Mouse (Mus musculus): ENCODE results near the gene Tbcd. TPM values are rescaled to one million over a fixed set of nuclear protein-coding genes. Genes with fewer than 3 reads are reported as not detected.
A peak's percentile ranks its signal among the peaks of the same experiment; 100 is the strongest.

Gene Tbcd
- total RNA-seq, 2 experiments from 2014 or later = 10.2 to 12.5 TPM

DNA sequence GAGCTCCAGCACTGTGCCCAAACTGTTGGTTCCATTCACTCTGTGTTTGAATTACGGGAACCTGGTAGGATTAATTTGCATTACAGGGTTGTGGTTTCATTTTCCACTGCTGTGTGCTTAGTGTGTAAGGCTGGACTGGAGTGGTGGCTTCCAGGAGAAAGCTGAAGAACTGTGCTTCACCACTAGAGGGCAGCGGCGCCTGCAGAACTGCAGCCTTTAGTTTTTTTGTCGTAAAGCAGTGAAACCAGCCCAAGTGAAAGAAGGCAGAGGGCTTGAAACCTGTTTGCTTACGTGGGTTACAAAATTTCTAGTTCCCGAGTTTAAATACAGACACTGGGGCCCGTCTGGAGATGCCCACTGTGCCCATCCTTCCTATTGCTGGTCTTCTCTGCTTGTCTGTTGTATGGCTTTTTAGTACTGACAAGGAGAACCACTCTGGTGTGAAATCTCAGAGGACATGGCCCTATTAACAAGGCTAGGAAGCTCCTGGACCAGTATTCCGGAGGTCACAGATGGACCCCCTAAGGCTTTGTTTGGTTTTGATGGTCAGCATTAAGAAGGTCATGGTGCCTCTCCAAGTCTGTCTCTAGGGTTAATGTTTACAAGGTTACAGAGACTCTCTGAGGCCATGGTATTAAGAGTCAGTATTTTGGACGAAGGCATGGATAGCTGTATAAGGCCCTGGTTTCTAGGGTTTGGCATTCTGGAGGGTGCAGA is 24.1 kb downstream of the Tbcd start:
- DNase-seq = peak; percentile 35

GRCm38 (mm10) chr11:121479476-121480203 is 27.9 kb downstream of the Tbcd start:
- no peak for DNase-seq

DNA sequence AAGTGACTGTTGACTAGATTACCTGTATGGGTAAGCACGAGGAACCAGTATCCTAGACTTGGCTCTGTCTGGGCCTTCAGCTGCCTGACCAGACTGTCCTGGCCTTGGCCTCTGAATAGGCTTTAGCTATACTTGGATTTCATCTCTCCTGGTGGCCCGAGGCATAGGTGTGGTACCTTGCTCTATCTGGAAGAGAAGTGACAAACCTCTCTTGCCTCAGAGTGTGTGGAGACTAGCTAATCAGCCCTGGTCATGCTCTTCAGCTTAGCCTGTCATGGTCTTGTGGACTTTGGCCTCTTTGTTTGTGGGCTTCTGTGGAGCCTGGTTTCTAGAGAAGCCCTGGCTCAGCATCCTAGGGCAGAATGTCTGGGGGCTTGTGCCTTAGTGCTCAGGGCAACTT is 29.4 kb downstream of the Tbcd start:
- DNase-seq = no peak

DNA sequence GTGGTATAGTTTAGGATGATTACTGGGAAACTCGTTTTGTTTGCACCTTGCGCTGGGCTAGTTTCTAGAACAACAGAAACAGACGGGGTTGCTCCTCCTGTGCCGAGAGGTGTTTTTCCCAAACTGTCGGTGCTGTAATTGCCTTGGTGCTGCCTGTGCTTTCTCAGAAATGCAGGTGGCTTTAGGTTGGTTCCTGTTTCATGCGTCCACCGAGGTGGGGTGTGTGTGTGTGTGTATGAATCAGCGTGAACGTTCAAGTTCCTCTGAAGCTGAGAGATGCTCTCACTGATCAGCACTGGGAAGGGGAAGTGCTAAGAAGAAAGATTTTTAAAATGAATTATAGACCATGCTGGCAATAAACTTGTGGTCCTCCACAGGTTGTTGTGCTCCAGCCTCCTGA is 34.1 kb downstream of the Tbcd start:
- DNase-seq = no peak

DNA sequence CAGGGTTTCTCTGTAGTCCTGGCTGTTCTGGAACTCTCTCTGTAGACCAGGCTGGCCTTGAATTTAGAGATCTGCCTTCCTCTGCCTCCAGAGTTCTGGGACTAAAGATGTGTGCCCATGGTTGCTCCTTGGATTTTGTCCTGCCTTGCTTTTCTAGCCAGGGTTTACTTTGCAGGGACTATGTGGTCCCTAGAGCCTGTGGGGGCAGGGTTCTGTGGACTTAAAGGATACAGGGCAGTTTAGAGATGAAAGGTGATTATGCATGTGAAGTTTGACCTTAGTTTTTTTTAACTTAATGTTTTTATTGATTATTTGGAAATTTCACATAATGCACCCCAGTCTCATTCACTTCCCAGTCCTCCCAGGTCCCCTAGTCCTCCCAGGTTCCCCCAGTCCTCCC is 38.9 kb downstream of the Tbcd start:
- no peak for DNase-seq

- DNase-seq = no peak
Observed at GRCm38 (mm10) chr11:121500595-121500994, 48.8 kb downstream of the Tbcd start.

DNA sequence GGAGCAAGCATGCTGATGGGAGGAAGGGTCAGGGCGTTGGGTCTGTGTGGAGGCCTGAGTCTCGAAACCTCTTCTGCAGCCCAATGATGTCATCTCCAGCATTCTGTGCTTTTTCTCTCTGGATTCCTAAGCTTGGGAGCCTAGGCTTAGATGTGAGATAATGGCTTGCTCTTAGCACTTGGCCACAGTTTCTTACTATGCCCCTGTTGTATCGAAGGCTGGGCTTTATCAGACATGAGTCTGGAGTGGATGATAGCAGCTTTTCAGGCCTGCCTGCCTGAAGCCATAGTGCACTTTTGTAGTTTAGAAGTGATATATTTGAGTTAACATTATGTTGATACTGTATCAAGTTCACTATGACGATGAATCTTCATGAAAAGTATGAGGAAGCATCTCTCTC is 49.8 kb downstream of the Tbcd start:
- no peak for DNase-seq

GRCm38 (mm10) chr11:121502000-121502860 is 50.5 kb downstream of the Tbcd start:
- DNase-seq = no peak

DNA sequence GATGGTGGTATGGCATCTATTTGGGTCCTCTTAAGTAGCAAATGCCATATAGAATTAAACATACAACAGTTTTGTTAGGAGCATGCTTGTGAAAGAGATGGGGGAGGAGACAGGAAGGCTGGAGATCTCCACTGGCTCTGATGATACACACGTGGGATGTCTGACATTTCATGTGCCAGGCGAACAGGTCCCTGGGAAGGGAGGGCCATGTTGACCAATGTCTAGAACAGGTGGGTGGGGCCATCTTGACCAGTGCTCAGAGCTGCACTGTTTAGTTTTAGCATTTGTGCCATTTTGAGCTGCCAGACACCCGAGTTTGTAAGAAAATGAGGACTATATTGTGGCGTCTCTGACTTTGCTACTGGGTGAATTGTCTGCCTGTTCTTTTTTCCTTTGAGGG is 56.7 kb downstream of the Tbcd start:
- DNase-seq = no peak

GRCm38 (mm10) chr11:121510512-121511246 is 58.9 kb downstream of the Tbcd start:
- DNase-seq = no peak

- no peak for DNase-seq
Observed at GRCm38 (mm10) chr11:121512896-121513572, 61.3 kb downstream of the Tbcd start.

DNA sequence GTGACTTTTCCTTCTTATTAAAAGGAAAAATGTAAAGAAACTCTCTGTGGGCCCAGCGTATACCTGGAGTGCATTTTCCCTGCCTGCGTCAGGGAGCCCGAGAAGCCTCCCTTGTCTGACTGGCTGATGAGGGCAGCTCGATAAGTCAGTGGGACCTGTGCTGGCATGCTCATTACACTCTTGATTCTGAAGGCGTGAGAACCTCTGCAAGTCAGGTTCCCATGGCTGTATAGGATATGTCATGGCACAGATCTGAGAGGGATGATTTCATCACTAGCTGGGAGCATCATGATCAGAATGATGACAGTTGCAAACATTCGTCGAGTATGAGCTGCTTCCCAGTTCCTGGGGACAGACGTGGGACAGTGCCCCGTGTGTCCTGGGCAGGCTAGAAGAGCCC is 64.2 kb downstream of the Tbcd start:
- no peak for DNase-seq

GRCm38 (mm10) chr11:121516906-121517305 is 65.2 kb downstream of the Tbcd start:
- no peak for DNase-seq

DNA sequence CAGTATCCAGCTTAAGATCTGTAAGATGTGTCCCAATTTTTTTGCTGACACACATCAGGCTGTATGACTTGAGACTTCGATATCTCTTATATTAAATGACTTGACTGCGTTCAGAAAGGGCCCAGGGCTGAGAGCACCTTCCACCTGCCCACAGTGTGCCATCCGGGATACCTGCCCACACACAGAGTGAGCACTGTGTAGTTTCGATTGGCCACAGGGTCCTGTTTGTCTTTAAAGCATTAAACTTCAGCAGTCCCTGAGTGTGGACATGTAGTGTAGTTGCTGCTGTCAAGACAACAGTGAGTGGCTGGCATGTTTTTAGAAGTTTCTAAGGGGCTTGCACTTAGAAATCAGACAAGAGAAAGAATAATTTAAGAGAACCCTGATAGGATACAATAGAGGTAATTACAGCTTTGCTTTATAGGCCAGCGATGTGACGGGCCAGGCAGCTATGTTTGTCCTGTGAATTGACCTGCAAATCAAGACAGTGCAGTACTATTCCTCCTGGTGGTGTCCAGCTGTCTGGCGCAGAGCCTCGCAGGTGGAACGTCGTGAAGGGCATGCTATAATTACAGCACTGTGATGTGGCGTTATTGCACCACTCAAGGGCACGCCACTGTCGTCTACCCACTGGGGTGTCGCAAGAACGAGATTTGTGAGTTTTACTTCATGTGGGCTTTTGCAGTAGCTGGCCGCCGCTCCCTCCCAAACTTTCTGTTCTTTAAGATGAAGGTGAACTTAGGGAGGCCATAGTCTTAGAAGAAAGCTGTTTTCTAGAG is 66.1 kb downstream of the Tbcd start:
- DNase-seq = no peak

GRCm38 (mm10) chr11:121519131-121519530 is 67.4 kb downstream of the Tbcd start, which contains the start of gene Zfp750:
Gene Zfp750 (minus strand): TSS chr11:121519333.
- no peak for DNase-seq

- no peak for DNase-seq
Observed at GRCm38 (mm10) chr11:121519703-121520102, 68.0 kb downstream of the Tbcd start.

DNA sequence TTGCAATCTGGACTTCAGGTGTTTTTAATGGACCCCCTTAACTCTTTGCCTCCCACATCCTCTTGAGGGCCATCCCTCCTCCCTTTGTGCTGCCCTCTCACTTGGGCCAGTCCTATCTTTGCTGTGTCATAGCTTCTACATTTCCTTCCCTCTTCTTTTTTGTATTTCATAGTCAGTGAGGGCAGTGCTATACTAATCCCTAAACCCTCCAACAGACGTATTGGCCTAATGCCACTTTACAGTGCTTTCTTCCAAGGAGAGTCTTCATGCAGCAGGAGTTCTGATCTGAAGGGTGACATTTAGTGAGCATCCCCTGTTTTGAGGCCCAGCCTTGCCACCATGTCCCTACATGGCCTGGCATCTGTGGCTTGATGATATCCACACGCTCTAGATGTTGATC is 69.0 kb downstream of the Tbcd start:
- DNase-seq = no peak

- no peak for DNase-seq
Observed at GRCm38 (mm10) chr11:121522156-121522762, 70.5 kb downstream of the Tbcd start.

- no peak for DNase-seq
Observed at GRCm38 (mm10) chr11:121524191-121524590, 72.4 kb downstream of the Tbcd start.

DNA sequence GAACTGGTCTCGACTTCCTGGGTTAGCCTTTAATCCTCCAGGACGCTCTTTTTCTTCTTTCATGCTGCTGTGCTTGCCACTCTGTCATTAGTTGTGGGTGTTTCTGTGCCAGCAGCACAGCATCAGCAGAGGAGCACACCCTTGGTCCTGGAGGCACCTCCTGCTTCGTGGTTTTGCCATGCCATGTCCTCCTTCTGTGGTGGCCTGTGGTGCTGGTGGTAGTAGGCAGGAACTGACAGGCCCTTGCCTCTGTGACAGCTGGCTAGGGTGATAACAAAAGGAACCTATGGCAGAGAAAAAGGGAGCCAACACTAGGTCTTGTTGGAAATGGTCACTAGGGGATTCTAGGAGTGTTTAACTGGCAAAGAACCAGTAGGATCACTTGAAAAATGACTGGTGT is 78.0 kb downstream of the Tbcd start:
- DNase-seq = no peak

Measured in gastrocnemius, postnatal 25 days (tissue).